Mouse (Mus musculus) MEL (cell line): ENCODE data around the gene Xpnpep1.

Experiments used
- BHLHE40 ChIP-seq: IDR thresholded peaks from 2 replicates; pipeline ENCODE4 v1.6.1; 2012; ENCODE audit warnings: low read depth, mild to moderate bottlenecking, inconsistent platforms, low read length, improper control_type of control experiment, borderline replicate concordance
- CTCF ChIP-seq, 3 experiments: IDR thresholded peaks in 2 of 3; conservative IDR thresholded peaks in 1 of 3; 2 replicates each; pipeline ENCODE4 v1.5.1; 2011 to 2012; ENCODE audit warnings: low read length in 3 of 3, low read depth in 2 of 3, mild to moderate bottlenecking in 2 of 3, improper control_type of control experiment in 1 of 3, inconsistent platforms in 1 of 3, mixed read lengths in 1 of 3, moderate library complexity in 1 of 3; ENCODE audit not compliant: control insufficient read depth in 1 of 3, insufficient read depth in 1 of 3, poor library complexity in 1 of 3, severe bottlenecking in 1 of 3
- ELF1 ChIP-seq: IDR thresholded peaks from 2 replicates; pipeline ENCODE4 v1.6.1; 2014; ENCODE audit warnings: low read depth, mild to moderate bottlenecking, inconsistent platforms, low read length, improper control_type of control experiment, moderate library complexity
- EP300 ChIP-seq, 2 experiments: IDR thresholded peaks; 2 replicates each; pipeline ENCODE4 v1.6.1; 2011; ENCODE audit warnings: improper control_type of control experiment in 2 of 2, low read length in 2 of 2, low read depth in 1 of 2, mild to moderate bottlenecking in 1 of 2
- GATA1 ChIP-seq: IDR thresholded peaks from 2 replicates; pipeline ENCODE4 v1.6.1; 2011; ENCODE audit warnings: low read depth, low read length, improper control_type of control experiment
- NELFE ChIP-seq: IDR thresholded peaks from 2 replicates; pipeline ENCODE4 v1.6.1; 2011; ENCODE audit warnings: low read depth, low read length, improper control_type of control experiment
- POLR2A ChIP-seq, 2 experiments: IDR thresholded peaks; 2 replicates each; pipeline ENCODE4 v1.6.1; 2011 to 2012; ENCODE audit warnings: low read length in 2 of 2, mild to moderate bottlenecking in 2 of 2, control low read depth in 1 of 2, improper control_type of control experiment in 1 of 2, low read depth in 1 of 2, moderate library complexity in 1 of 2; ENCODE audit not compliant: control insufficient read depth in 1 of 2, insufficient read depth in 1 of 2, poor library complexity in 1 of 2
- POLR2AphosphoS5 ChIP-seq: IDR thresholded peaks from 2 replicates; pipeline ENCODE4 v1.6.1; 2012; ENCODE audit warnings: low read depth, borderline replicate concordance, mild to moderate bottlenecking, inconsistent platforms, low read length, moderate library complexity, mixed read lengths
- SIN3A ChIP-seq: IDR thresholded peaks from 2 replicates; pipeline ENCODE4 v1.6.1; 2012; ENCODE audit warnings: low read length, improper control_type of control experiment, inconsistent platforms
- TBP ChIP-seq: IDR thresholded peaks from 2 replicates; pipeline ENCODE4 v1.8.0; 2011; ENCODE audit warnings: low read depth, low read length, improper control_type of control experiment
- TCF12 ChIP-seq: IDR thresholded peaks from 2 replicates; pipeline ENCODE4 v1.6.1; 2014; ENCODE audit warnings: low read depth, mild to moderate bottlenecking, inconsistent platforms, low read length, improper control_type of control experiment, moderate library complexity
- UBTF ChIP-seq: IDR thresholded peaks from 2 replicates; pipeline ENCODE4 v1.6.1; 2012; ENCODE audit warnings: low read depth, mild to moderate bottlenecking, inconsistent platforms, low read length, improper control_type of control experiment, moderate library complexity, borderline replicate concordance; ENCODE audit not compliant: insufficient read depth
- USF1 ChIP-seq: IDR thresholded peaks from 2 replicates; pipeline ENCODE4 v1.6.1; 2014; ENCODE audit warnings: low read depth, mild to moderate bottlenecking, inconsistent platforms, low read length, improper control_type of control experiment, moderate library complexity
- ZKSCAN1 ChIP-seq: IDR thresholded peaks from 2 replicates; pipeline ENCODE4 v1.6.1; 2012; ENCODE audit warnings: low read depth, mild to moderate bottlenecking, inconsistent platforms, low read length, improper control_type of control experiment, moderate library complexity

DNA sequence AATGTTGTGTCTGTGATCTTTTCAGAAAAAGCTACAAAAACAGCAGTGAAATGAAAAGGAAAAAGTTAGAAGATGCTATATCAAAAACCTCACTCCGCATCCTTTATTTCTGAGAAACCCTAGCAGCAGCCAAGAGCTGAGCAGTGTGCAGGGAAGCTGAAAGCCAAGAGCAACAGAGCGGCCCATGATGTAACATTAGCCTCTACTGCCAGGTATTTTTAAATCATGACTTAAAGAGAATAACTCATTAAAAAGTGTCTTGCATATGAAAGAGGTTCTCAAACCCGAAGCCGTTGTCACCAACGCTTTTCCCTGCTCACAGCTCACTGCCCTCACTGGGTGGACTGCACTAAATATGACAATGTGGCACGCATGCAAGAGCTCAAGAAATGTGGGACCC is 9.7 kb downstream of the Xpnpep1 start:
- TF ChIP-seq POLR2A (IDR thresholded peaks at IDR 0.05; ENCODE audit: control insufficient read depth in 1 of 2, insufficient read depth in 1 of 2, low read depth in 1 of 2, low read length in 2 of 2, poor library complexity in 1 of 2) = no peak
- TF ChIP-seq EP300 (IDR thresholded peaks at IDR 0.05; ENCODE audit: low read depth in 1 of 2, low read length in 2 of 2) = no peak
- TF ChIP-seq CTCF (IDR thresholded peaks at IDR 0.05 in 2 of 3, conservative IDR thresholded peaks at IDR 0.05 in 1 of 3; ENCODE audit: control insufficient read depth in 1 of 3, insufficient read depth in 1 of 3, low read depth in 2 of 3, low read length in 3 of 3, poor library complexity in 1 of 3, severe bottlenecking in 1 of 3) = no peak
- no peak for TF ChIP-seq ELF1
- no peak for TF ChIP-seq TBP
- no peak for TF ChIP-seq NELFE
- no peak for TF ChIP-seq ZKSCAN1
- TF ChIP-seq USF1 = no peak
- no peak for TF ChIP-seq BHLHE40
- TF ChIP-seq GATA1 = no peak
- TF ChIP-seq SIN3A = no peak
- TF ChIP-seq UBTF = no peak
- no peak for TF ChIP-seq TCF12
- no peak for TF ChIP-seq POLR2AphosphoS5
